Mouse (Mus musculus) limb, embryonic 15.5 days (tissue): ENCODE data around the gene Col6a1. TPM values are rescaled to one million over a fixed set of nuclear protein-coding genes. Genes with fewer than 3 reads are reported as not detected.

Source experiments
- ATAC-seq: fragments of 200-750 bp; cut with Nextera tagmentation; 2 replicates; pipeline ENCODE4 v1.8.0; 2017; ENCODE audit warnings: low read depth, moderate TSS enrichment; ENCODE audit not compliant: insufficient number of reproducible peaks, low FRiP score, low TSS enrichment
- H3K27ac ChIP-seq: fragments of 300-500 bp; sonication (generic); 2 replicates; pipeline ENCODE4 v1.5.1; 2015; ENCODE audit warnings: moderate library complexity, mild to moderate bottlenecking, inconsistent platforms
- H3K27me3 ChIP-seq: fragments of 300-500 bp; sonication (generic); 2 replicates; pipeline ENCODE4 v1.6.1; 2015; ENCODE audit warnings: inconsistent platforms
- H3K36me3 ChIP-seq: fragments of 300-500 bp; sonication (generic); 2 replicates; pipeline ENCODE4 v1.6.1; 2015; ENCODE audit warnings: inconsistent platforms
- H3K4me1 ChIP-seq: fragments of 300-500 bp; sonication (generic); 2 replicates; pipeline ENCODE4 v1.6.1; 2015; ENCODE audit warnings: inconsistent platforms
- H3K4me2 ChIP-seq: fragments of 300-500 bp; sonication (generic); 2 replicates; pipeline ENCODE4 v1.6.1; 2015; ENCODE audit warnings: mild to moderate bottlenecking, inconsistent platforms
- H3K4me3 ChIP-seq: fragments of 300-500 bp; sonication (generic); 2 replicates; pipeline ENCODE4 v1.5.1; 2015; ENCODE audit warnings: mild to moderate bottlenecking, inconsistent platforms
- H3K9ac ChIP-seq: fragments of 300-500 bp; sonication (generic); 2 replicates; pipeline ENCODE4 v1.6.1; 2015; ENCODE audit warnings: inconsistent platforms
- H3K9me3 ChIP-seq: fragments of 300-500 bp; sonication (generic); 2 replicates; pipeline ENCODE4 v1.6.1; 2016; ENCODE audit warnings: inconsistent platforms
- WGBS: fragments of 180-500 bp; shearing (Covaris S2); methylation state at CpG from one replicate; pipeline ENCODE4 v1.1.7; 2015; 5-methylcytosine and 5-hydroxymethylcytosine counted together
- polyA plus RNA-seq: library from polyadenylated mRNA; unstranded; fragments of >200 nt; fragmentation: Nextera tagmentation; extraction: Ambion mirVana; gene quantifications from 2 replicates; pipeline ENCODE4 v1.2.1, GENCODE M21; 2015

Col6a1 gene
- polyA plus RNA-seq, 1 experiment from 2014 or later, result 441 TPM

DNA sequence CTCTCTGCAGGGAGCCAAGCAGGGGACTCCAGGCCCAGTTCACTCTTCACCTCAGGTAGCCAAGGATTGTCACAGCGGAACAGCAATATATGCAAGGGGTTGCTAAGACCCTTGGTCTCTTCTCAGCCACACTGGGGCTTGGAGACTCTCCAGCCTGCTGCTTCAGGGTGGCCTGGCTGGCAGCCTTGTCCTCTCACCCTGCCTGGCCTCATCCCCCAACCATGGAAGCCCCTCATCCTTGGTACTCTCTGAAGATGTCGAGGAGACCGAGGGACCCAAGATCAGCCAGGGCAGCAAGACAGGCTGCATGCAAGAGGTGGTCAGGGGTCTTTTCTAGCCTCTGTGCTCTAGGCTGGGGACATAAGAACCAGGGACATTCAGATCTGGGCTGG is 7.7 kb upstream of the Col6a1 start:
- H3K4me1 ChIP-seq, result peaks cover 64% of the 10 kb centered on the region
- ATAC-seq, result 0 out of 2 replicates have a peak, but pooled peaks have one; percentile 1

DNA sequence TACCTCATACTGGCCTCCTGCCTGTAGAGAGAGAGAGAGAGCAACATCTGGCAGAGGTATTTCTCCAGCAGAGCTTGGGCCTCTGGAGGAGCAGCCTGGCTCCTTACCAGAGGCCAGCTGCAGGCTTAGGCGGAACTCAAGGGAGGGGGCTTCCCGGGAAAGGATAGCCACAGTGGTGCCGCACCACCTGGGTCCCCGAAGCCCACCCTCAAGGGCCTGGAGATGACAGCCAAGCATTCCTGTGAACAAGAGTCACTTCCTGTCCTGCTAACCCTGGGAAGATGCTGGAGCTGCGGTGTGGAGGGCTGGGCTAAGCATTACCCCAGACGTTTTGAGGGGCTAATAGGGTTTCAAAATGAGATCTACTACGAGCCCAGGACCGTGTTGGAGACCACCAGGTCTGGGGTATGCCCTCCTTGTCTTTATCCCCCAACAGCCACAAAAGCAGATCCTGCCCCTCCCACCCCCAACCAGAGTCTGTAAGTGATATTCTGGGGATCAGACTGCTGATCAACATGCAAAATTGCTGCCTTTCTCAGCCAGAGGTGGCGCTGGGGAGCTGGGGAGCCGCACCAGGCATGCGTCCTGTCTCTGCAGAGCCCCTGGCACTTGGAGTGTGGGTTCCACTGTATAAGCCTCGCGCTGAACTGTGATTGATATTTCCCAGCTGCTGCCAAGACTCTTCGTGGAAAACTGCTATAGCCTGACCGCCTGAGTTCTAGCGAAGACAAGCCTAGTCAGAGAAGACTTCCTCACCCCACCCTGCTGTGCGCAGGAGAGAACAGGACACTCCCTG is 7.1 kb upstream of the Col6a1 start:
- H3K9me3 ChIP-seq, result no peaks in the 10 kb centered on the region
- no peaks in the 10 kb centered on the region for H3K27me3 ChIP-seq
- peak overlapping the region; percentile 19 for H3K4me3 ChIP-seq
- ATAC-seq, result peak; percentile 84
- peak overlapping the region; percentile 45 for H3K4me2 ChIP-seq
- H3K27ac ChIP-seq, result peak overlapping the region; percentile 98
- H3K36me3 ChIP-seq, result no peaks in the 10 kb centered on the region
- WGBS, result 5% methylated on average over 17 of the region's 17 CpGs
- peaks cover 69% of the 10 kb centered on the region for H3K4me1 ChIP-seq
- no peak overlapping the region for H3K9ac ChIP-seq

More for the DNA sequence above, 7.7 kb upstream of the Col6a1 start:
- peak overlapping the region; percentile 19 for H3K4me3 ChIP-seq
- no peak overlapping the region for H3K9ac ChIP-seq
- H3K36me3 ChIP-seq, result no peaks in the 10 kb centered on the region
- H3K27me3 ChIP-seq, result no peaks in the 10 kb centered on the region
- 20% methylated on average over 3 of the region's 3 CpGs for WGBS
- peak overlapping the region; percentile 98 for H3K27ac ChIP-seq
- no peaks in the 10 kb centered on the region for H3K9me3 ChIP-seq
- peak overlapping the region; percentile 45 for H3K4me2 ChIP-seq

DNA sequence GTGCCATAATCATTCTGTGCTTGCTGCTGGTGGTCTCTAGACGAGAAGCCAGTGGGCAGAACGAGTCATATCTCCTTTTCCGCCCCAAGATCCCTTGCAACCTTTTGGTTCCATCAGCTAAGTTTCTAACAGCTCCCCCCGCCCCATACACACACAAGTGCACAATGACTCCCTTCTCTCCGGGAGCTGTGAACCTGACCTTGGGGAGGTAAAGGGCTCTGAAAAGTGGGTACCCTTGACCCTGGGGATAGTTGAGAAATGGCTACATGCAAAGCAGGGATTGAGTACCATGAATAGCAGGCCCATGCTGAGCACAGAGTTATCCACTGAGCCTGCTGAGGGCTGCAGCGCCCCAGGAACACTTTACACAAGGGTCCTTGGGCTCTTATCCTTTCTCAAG is 6.4 kb upstream of the Col6a1 start:
- H3K9ac ChIP-seq, result no peak overlapping the region
- no peak overlapping the region for H3K4me3 ChIP-seq
- H3K9me3 ChIP-seq, result no peaks in the 10 kb centered on the region
- WGBS, result 38% methylated on average over 6 of the region's 6 CpGs
- H3K36me3 ChIP-seq, result no peaks in the 10 kb centered on the region
- H3K27ac ChIP-seq, result peak overlapping the region; percentile 98
- H3K4me1 ChIP-seq, result peaks cover 76% of the 10 kb centered on the region
- ATAC-seq, result no peak
- peak overlapping the region; percentile 45 for H3K4me2 ChIP-seq
- H3K27me3 ChIP-seq, result no peaks in the 10 kb centered on the region

DNA sequence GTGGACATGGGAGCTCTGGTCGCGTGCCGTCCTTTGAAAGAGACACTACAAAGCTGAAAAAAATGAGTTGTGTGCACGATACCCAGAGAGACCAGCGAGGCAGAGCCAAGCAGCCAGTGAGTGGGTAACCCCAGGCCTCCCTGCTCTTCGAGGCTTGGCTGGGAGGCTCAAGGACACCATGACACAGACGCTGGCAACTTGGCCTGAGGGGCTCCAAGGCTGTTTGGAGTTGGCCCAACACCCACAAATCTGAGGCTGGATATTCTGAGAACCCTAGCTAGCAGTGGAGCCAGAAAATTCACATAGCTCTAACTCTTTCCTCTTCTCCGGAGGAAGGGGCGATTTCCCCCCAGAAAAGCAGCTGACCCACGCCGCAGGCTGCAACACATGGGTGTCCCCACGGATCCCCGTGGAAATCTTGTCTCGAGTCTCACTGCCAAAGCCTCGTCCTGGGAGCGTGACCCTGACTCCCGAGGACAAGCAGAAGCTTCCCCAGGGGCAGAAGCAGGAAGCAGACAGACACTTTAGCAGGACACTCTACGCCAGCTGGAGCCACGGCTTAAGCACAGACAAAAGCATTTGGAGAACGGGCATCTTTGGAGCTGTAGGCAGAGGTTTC is 5.8 kb upstream of the Col6a1 start:
- Histone ChIP-seq H3K36me3 (no peaks in the 10 kb centered on the region), H3K9ac (no peak overlapping the region), H3K9me3 (no peaks in the 10 kb centered on the region), H3K27me3 (no peaks in the 10 kb centered on the region), H3K4me2 (peak overlapping the region; percentile 7; the same call in 1 of the 2 replicates), H3K27ac (peak overlapping the region; percentile 98), H3K4me3 (no peak overlapping the region), H3K4me1 (peaks cover 83% of the 10 kb centered on the region)
- no peak for ATAC-seq
- WGBS, result 44% methylated on average over 20 of the region's 20 CpGs

DNA sequence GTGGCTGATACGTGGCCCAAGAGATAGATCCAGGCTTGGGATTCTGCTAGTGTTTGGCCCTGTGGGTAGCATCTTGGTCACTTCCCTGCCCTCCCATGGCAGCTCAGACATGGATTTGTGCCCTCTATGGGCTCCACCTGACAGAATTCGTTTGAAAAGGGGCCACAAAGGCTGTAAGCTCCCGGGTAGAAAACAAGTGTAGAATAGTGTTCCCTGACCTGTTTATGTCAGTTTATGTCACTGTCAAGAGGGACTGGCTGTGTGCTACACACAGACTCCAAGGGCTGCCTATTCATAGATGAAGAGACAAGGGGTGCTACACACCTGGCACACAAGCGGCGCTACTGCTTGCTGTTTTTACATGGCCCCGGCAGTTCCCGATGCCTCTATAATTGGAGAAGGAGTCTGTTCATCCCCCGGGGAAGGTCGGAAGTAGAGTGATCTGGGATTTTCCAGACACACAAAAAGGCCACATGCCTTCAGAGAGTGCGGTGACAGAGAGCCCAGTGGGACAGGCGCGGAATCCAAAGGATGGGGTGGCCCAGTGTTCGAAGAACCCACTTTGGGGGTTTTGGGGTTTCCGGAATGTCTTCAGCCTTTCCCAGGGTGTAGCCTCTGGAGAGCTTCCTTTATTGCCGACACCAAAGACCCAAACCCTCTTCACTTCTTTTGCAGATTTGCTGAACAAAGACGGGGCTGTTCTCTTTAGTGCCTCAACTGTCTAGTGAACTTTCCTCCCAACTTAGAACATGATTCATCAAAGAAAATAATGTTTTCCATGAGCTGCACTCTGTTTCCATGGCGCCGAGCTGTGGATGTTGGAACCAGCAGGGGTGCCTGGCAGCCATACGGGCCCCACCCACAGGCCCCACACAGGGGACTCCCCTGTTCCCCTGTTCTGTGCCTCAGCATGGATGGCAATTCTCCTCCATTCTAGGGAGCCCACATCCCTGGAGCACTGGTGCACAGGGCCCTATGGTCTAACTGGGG is 4.0 kb upstream of the Col6a1 start:
- Histone ChIP-seq H3K9ac (no peak overlapping the region), H3K4me3 (no peak overlapping the region), H3K4me1 (peaks cover 94% of the 10 kb centered on the region), H3K27ac (peak overlapping the region; percentile 98), H3K9me3 (no peaks in the 10 kb centered on the region), H3K36me3 (no peaks in the 10 kb centered on the region), H3K27me3 (no peaks in the 10 kb centered on the region), H3K4me2 (no peak overlapping the region)
- ATAC-seq, result no peak
- 58% methylated on average over 19 of the region's 19 CpGs for WGBS

DNA sequence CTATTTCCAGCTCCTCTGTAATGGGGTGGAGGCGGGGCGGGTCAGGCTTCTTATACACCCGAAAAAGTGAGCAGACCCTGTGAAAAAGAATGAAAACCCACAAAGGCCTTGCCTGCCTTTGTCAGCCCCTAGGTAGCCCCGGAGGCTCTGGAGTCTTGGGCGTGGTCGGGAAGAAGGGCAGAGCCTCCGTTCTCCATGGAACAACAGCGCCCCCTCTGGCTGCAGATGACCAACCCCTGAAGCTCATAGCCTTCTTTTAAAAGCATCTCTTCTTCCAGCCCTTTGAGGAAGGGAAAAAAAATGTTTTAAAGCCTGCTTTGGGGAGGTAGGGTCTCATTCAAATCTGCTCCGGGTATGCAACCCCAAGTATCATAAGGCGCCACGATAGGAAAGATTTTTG is 2.4 kb upstream of the Col6a1 start:
- 24% methylated on average over 11 of the region's 11 CpGs for WGBS
- Histone ChIP-seq H3K4me2 (peak overlapping the region; percentile 4; the same call in 1 of the 2 replicates), H3K27me3 (no peaks in the 10 kb centered on the region), H3K9me3 (no peaks in the 10 kb centered on the region), H3K4me3 (no peak overlapping the region), H3K4me1 (peaks cover 94% of the 10 kb centered on the region), H3K27ac (peak overlapping the region; percentile 92; the same call in 1 of the 2 replicates), H3K9ac (no peak overlapping the region), H3K36me3 (peaks cover 2% of the 10 kb centered on the region; the same call in 1 of the 2 replicates)
- no peak for ATAC-seq

DNA sequence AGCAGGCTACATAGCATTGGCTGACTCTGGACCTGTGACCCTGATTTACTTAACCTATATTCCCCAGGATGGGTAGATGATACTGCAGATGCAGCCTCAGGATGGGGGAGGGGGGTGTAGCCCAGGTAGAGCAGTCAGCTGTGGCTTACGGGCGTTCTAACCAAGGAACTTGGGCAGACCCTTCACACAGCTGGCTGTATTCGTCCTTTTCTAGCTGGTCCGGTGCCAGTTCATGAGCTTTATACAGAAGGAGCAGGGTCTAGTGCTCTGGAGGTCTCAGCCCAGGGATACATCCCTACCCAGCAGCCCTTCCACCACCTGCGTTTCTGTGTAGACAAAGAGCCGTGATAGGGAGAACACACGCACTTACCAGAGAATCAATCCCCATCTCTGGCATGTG is 1.3 kb upstream of the Col6a1 start:
- H3K9ac ChIP-seq, result no peak overlapping the region
- no peak overlapping the region for H3K4me2 ChIP-seq
- peaks cover 93% of the 10 kb centered on the region for H3K4me1 ChIP-seq
- H3K27ac ChIP-seq, result peak overlapping the region; percentile 92
- no peaks in the 10 kb centered on the region for H3K9me3 ChIP-seq
- 86% methylated on average over 7 of the region's 7 CpGs for WGBS
- ATAC-seq, result no peak
- H3K27me3 ChIP-seq, result no peaks in the 10 kb centered on the region
- H3K36me3 ChIP-seq, result peaks cover 13% of the 10 kb centered on the region
- H3K4me3 ChIP-seq, result no peak overlapping the region

DNA sequence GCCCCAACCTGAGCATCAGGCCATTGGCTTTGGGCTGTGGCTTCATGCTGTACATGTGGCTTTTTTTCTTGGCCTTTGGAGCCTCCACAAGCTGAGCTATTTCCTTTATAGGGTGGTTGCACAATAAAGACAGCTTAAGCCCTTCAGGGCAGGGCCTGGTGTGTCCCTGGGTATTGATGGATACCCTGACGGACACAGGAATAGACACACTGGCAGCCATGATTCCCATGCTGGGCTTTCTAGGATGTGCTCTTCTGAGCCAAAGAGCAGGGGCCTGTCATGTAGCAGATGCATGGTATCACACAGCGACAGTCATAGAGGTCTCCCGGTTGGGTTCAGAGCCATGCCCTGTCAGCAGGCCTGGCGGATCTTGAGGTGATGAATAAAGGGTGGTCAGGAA is 898 bp upstream of the Col6a1 start:
- H3K27me3 ChIP-seq, result no peaks in the 10 kb centered on the region
- 95% methylated on average over 4 of the region's 4 CpGs for WGBS
- H3K4me2 ChIP-seq, result no peak overlapping the region
- H3K4me3 ChIP-seq, result no peak overlapping the region
- H3K9ac ChIP-seq, result no peak overlapping the region
- peaks cover 88% of the 10 kb centered on the region for H3K4me1 ChIP-seq
- no peaks in the 10 kb centered on the region for H3K9me3 ChIP-seq
- ATAC-seq, result no peak
- peaks cover 17% of the 10 kb centered on the region for H3K36me3 ChIP-seq
- peak overlapping the region; percentile 92 for H3K27ac ChIP-seq

DNA sequence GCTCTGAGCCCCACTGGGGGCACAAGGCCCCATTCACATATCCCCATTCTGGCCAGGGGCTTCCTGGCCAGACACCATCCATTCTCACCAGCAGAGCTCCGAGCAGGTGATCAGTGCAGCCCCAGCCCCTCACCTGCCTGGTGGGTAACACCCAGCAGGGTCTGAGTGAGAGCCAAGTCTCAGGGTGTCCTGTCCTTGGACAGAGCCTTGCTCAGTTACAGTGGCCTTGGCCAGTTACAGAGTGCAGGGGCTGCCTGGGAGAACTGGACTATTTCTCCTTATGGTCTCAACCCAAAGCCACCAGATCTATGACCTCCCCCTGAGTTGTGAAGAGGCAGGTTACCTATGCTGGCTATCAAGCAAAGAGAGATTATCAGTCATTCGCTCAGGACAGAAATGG is 871 bp downstream of the Col6a1 start:
- Histone ChIP-seq H3K9me3 (no peaks in the 10 kb centered on the region), H3K36me3 (peaks cover 33% of the 10 kb centered on the region), H3K9ac (peak overlapping the region; percentile 50), H3K4me1 (peaks cover 71% of the 10 kb centered on the region), H3K4me2 (peak overlapping the region; percentile 57), H3K4me3 (peak overlapping the region; percentile 49), H3K27ac (peak overlapping the region; percentile 92), H3K27me3 (no peaks in the 10 kb centered on the region)
- WGBS, result 74% methylated on average over 2 of the region's 2 CpGs
- ATAC-seq, result no peak

DNA sequence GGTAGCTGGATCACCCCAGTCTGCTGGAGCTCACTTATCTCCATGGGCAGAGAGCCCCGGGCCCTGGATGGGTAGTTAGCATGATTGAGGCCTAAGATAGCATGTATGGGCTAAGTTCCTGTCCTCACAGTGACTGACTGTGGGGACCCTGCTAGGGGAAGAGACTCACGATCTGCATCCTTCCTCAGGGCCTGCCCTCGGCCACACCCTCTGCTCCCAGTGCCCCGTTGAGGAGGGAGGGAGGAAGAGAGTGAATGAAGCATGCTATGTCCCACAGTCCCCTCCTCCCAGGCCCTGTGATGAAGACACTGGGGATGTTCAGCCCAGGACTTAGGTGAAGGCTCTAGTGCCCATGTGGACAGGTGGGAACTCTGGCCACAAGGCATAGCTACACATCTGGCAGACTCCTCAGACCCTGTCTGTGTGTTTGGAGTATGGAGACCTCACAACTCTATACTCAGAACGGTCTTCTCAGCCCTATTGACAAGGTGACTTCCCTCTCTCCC is 1.7 kb downstream of the Col6a1 start:
- no peak for ATAC-seq
- H3K27ac ChIP-seq, result 0 out of 2 replicates have a peak overlapping the region, but pooled peaks have one; percentile 27
- peak overlapping the region; percentile 57 for H3K4me2 ChIP-seq
- H3K27me3 ChIP-seq, result no peaks in the 10 kb centered on the region
- H3K4me3 ChIP-seq, result peak overlapping the region; percentile 49
- 33% methylated on average over 5 of the region's 5 CpGs for WGBS
- H3K9me3 ChIP-seq, result no peaks in the 10 kb centered on the region
- peak overlapping the region; percentile 47 for H3K9ac ChIP-seq
- H3K4me1 ChIP-seq, result peaks cover 63% of the 10 kb centered on the region
- peaks cover 39% of the 10 kb centered on the region for H3K36me3 ChIP-seq

DNA sequence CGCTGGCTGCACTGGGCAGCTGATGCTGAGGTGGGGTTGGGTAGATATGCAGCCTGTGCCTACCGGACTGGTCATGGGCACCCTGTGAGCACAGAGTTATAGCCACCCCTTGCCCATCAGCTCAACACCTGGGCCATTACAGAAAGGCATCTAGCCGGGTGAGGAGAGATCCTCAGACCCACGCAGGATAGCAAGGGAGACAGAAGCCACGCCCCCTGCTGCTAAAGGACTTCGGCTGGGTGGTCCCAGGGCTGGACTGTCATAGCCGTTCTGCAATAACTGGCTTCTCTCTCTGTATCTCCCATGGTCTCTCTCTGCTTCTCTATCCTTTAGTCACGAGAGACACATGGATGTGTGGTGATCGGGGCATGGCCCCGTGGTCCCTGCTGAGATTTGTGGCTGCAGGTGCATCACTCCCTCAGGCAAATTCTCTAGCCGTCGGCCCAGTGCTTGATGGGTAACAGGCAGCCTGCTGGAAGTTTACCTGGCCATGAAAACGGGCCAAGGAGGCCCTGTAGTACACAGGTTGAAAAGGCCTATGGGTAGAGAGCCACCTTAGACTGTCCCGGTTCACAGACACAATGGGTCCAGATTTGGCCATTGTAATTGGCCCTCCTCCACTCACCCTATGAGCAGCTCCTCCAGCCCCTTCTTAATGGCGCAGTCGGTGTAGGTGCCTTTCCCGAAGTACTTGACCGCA is 3.1 kb downstream of the Col6a1 start:
- no peak overlapping the region for H3K27ac ChIP-seq
- H3K4me3 ChIP-seq, result no peak overlapping the region
- H3K9ac ChIP-seq, result no peak overlapping the region
- H3K4me2 ChIP-seq, result peak overlapping the region; percentile 57; the same call in 1 of the 2 replicates
- no peaks in the 10 kb centered on the region for H3K27me3 ChIP-seq
- WGBS, result 82% methylated on average over 18 of the region's 18 CpGs
- H3K36me3 ChIP-seq, result peaks cover 53% of the 10 kb centered on the region
- peaks cover 49% of the 10 kb centered on the region for H3K4me1 ChIP-seq
- no peak for ATAC-seq
- H3K9me3 ChIP-seq, result no peaks in the 10 kb centered on the region
